Mouse (Mus musculus): ENCODE results near the gene Cd2ap. TPM values are rescaled to one million over a fixed set of nuclear protein-coding genes. Genes with fewer than 3 reads are reported as not detected.

Gene Cd2ap
- total and polyA plus RNA-seq, 2 experiments from 2014 or later, result 5.3 to 21.7 TPM

- DNase-seq, result no peak
- no peaks in the 10 kb centered on the region for H3K27me3 ChIP-seq (ENCODE audit: insufficient read depth, low read length)
- H3K9me3 ChIP-seq (ENCODE audit: low read length), result no peaks in the 10 kb centered on the region
- 74% methylated on average over 4 of the region's 4 CpGs for WGBS
- no peaks in the 10 kb centered on the region for H3K4me1 ChIP-seq (ENCODE audit: insufficient read depth)
- no peak overlapping the region for H3K9ac ChIP-seq
- no peak for ATAC-seq
- no peak overlapping the region for H3K4me2 ChIP-seq (ENCODE audit: low read depth)
- TF ChIP-seq CTCF (IDR thresholded peaks at IDR 0.05; ENCODE audit: low read depth), result no peak
- no peaks in the 10 kb centered on the region for H3K36me3 ChIP-seq (ENCODE audit: insufficient read depth)
- H3K27ac ChIP-seq (ENCODE audit: low read depth, low read length), result no peak overlapping the region
- no peak overlapping the region for H3K4me3 ChIP-seq (ENCODE audit: low read depth, low read length)
Observed at GRCm38 (mm10) chr17:42884382-42884781, 7.9 kb upstream of the Cd2ap start.

GRCm38 (mm10) chr17:42883769-42884168 lies 7.3 kb upstream of the Cd2ap start:
- no peaks in the 10 kb centered on the region for H3K27me3 ChIP-seq (ENCODE audit: insufficient read depth, low read length)
- DNase-seq (no peak), ATAC-seq (no peak)
- H3K36me3 ChIP-seq (ENCODE audit: insufficient read depth), result no peaks in the 10 kb centered on the region
- no peaks in the 10 kb centered on the region for H3K4me1 ChIP-seq (ENCODE audit: insufficient read depth)
- no peak overlapping the region for H3K9ac ChIP-seq
- no peak overlapping the region for H3K4me3 ChIP-seq (ENCODE audit: low read depth, low read length)
- no peak overlapping the region for H3K4me2 ChIP-seq (ENCODE audit: low read depth)
- 88% methylated on average over 8 of the region's 8 CpGs for WGBS
- H3K27ac ChIP-seq (ENCODE audit: low read depth, low read length), result no peak overlapping the region
- H3K9me3 ChIP-seq (ENCODE audit: low read length), result no peaks in the 10 kb centered on the region
- no peak for TF ChIP-seq CTCF (IDR thresholded peaks at IDR 0.05; ENCODE audit: low read depth)

- H3K27me3 ChIP-seq (ENCODE audit: insufficient read depth, low read length), result no peaks in the 10 kb centered on the region
- no peak overlapping the region for H3K9ac ChIP-seq
- no peaks in the 10 kb centered on the region for H3K4me1 ChIP-seq (ENCODE audit: insufficient read depth)
- ATAC-seq (no peak), DNase-seq (no peak)
- H3K36me3 ChIP-seq (ENCODE audit: insufficient read depth), result no peaks in the 10 kb centered on the region
- WGBS, result 77% methylated on average over 9 of the region's 9 CpGs
- no peak overlapping the region for H3K4me2 ChIP-seq (ENCODE audit: low read depth)
- no peak overlapping the region for H3K4me3 ChIP-seq (ENCODE audit: low read depth, low read length)
- no peaks in the 10 kb centered on the region for H3K9me3 ChIP-seq (ENCODE audit: low read length)
- no peak for TF ChIP-seq CTCF (IDR thresholded peaks at IDR 0.05; ENCODE audit: low read depth)
- no peak overlapping the region for H3K27ac ChIP-seq (ENCODE audit: low read depth, low read length)
Observed at GRCm38 (mm10) chr17:42883315-42883714, 6.8 kb upstream of the Cd2ap start.

DNA sequence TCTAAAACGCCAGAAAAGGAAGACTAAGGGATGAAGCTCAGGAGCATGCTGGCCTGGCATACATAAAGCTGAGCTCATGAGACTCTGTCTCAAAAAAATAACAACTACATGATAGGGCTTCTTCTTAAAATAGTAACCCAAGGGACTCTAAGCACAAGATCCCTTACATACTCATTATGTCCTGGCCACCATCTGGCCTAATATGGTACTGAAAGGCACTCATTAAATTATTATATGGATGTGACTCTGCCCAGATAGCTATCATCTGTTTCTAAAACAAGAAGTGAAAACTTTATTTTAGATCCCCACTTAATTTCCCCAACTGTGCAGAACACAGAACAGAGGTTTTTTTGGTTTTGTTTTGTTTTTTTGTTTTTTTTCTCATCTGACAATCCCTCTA lies 6.4 kb upstream of the Cd2ap start:
- H3K36me3 ChIP-seq (ENCODE audit: insufficient read depth), result no peaks in the 10 kb centered on the region
- no peak overlapping the region for H3K4me3 ChIP-seq (ENCODE audit: low read depth, low read length)
- H3K9ac ChIP-seq, result no peak overlapping the region
- DNase-seq (no peak), ATAC-seq (no peak)
- no peak overlapping the region for H3K4me2 ChIP-seq (ENCODE audit: low read depth)
- WGBS, result 83% methylated on average over 1 of the region's 1 CpGs
- H3K9me3 ChIP-seq (ENCODE audit: low read length), result no peaks in the 10 kb centered on the region
- H3K27ac ChIP-seq (ENCODE audit: low read depth, low read length), result no peak overlapping the region
- no peak for TF ChIP-seq CTCF (IDR thresholded peaks at IDR 0.05; ENCODE audit: low read depth)
- H3K4me1 ChIP-seq (ENCODE audit: insufficient read depth), result no peaks in the 10 kb centered on the region
- no peaks in the 10 kb centered on the region for H3K27me3 ChIP-seq (ENCODE audit: insufficient read depth, low read length)

- H3K4me3 ChIP-seq (ENCODE audit: low read depth, low read length), result peak overlapping the region; percentile 79
- WGBS, result 28% methylated on average over 13 of the region's 13 CpGs
- no peaks in the 10 kb centered on the region for H3K27me3 ChIP-seq (ENCODE audit: insufficient read depth, low read length)
- H3K4me2 ChIP-seq (ENCODE audit: low read depth), result peak overlapping the region; percentile 63
- no peak for TF ChIP-seq CTCF (IDR thresholded peaks at IDR 0.05; ENCODE audit: low read depth)
- peaks cover 10% of the 10 kb centered on the region for H3K4me1 ChIP-seq (ENCODE audit: insufficient read depth)
- no peaks in the 10 kb centered on the region for H3K9me3 ChIP-seq (ENCODE audit: low read length)
- H3K9ac ChIP-seq, result peak overlapping the region; percentile 97
- peak overlapping the region; percentile 90; the same call in 1 of the 2 replicates for H3K27ac ChIP-seq (ENCODE audit: low read depth, low read length)
- ATAC-seq (no peak), DNase-seq (no peak)
- H3K36me3 ChIP-seq (ENCODE audit: insufficient read depth), result no peaks in the 10 kb centered on the region
Observed at GRCm38 (mm10) chr17:42876904-42877425, 500 bp upstream of the Cd2ap start.

DNA sequence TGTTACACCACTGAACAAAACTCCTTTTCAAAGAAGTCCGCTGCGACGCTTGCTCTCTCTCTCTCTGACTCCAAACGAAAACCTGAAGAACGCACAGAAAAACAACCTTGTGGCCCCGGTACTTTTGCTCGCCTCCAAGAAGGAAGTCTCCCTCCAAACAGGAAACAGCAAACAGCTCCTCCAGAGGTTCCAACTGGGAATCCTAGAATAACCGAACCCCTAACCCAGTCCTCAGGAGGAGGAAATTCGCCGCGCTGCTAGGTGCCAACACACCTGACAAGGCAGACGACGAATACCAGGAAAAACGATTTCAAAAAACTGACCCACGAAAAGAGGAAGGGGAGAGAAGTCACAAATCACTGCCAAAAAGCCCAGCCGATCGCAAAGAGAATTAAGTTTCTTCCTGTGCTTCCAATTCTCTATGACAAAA lies 879 bp downstream of the Cd2ap start:
- peak; percentile 67 for DNase-seq
- peak; percentile 43; the same call in 1 of the 2 replicates for ATAC-seq
- Histone ChIP-seq H3K9me3 (ENCODE audit: low read length) (no peaks in the 10 kb centered on the region), H3K36me3 (ENCODE audit: insufficient read depth) (no peaks in the 10 kb centered on the region), H3K27ac (ENCODE audit: low read depth, low read length) (no peak overlapping the region), H3K4me1 (ENCODE audit: insufficient read depth) (peaks cover 10% of the 10 kb centered on the region), H3K4me2 (ENCODE audit: low read depth) (peak overlapping the region; percentile 63), H3K4me3 (ENCODE audit: low read depth, low read length) (peak overlapping the region; percentile 79), H3K27me3 (ENCODE audit: insufficient read depth, low read length) (no peaks in the 10 kb centered on the region), H3K9ac (peak overlapping the region; percentile 97)
- peak; percentile 44 for TF ChIP-seq CTCF (IDR thresholded peaks at IDR 0.05; ENCODE audit: low read depth)
- under 1% methylated on average over 17 of the region's 17 CpGs for WGBS

GRCm38 (mm10) chr17:42875015-42875414 lies 1.4 kb downstream of the Cd2ap start:
- DNase-seq (no peak), ATAC-seq (no peak)
- Histone ChIP-seq H3K27me3 (ENCODE audit: insufficient read depth, low read length) (no peaks in the 10 kb centered on the region), H3K36me3 (ENCODE audit: insufficient read depth) (no peaks in the 10 kb centered on the region), H3K9me3 (ENCODE audit: low read length) (no peaks in the 10 kb centered on the region), H3K4me1 (ENCODE audit: insufficient read depth) (peaks cover 10% of the 10 kb centered on the region), H3K27ac (ENCODE audit: low read depth, low read length) (no peak overlapping the region), H3K9ac (peak overlapping the region; percentile 97), H3K4me3 (ENCODE audit: low read depth, low read length) (peak overlapping the region; percentile 79), H3K4me2 (ENCODE audit: low read depth) (peak overlapping the region; percentile 63)
- TF ChIP-seq CTCF (IDR thresholded peaks at IDR 0.05; ENCODE audit: low read depth), result no peak
- 8% methylated on average over 6 of the region's 6 CpGs for WGBS
